Mouse (Mus musculus): Measurements from ENCODE around the gene Gstm4. TPM values are rescaled to one million over a fixed set of nuclear protein-coding genes. Genes with fewer than 3 reads are reported as not detected.
"Not testable (repeated sequence)": the region's sequence is repeated elsewhere in the genome, so short reads cannot be mapped to it uniquely, and the experiment has no call there.

Gene Gstm4
- polyA plus RNA-seq, 1 experiment from 2014 or later = 19.4 TPM

DNA sequence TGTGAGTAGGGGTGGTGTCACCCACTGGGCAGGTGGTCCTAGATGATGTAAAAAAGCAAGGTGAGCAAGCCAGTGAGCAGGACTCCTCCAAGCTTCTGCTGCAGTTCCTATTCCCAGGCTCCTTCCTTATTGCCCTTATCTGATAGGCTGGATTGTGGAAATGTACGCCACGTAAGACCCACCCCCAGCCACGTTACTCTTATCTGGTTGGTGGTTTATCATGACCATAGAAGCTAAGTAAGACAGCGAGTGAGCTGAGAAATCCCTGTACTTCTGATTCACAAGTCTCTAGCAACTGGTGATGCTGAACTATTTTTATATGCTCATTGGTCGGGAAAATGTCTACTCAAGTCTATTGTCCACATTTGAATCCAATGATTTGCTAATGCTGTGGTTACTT lies 18.6 kb downstream of the Gstm4 start:
- Histone ChIP-seq H3K4me1 (replicated peaks; ENCODE audit: control insufficient read depth, insufficient read depth) (no peaks in the 10 kb centered on the region), H3K9me3 (ENCODE audit: control insufficient read depth, low read length) (no peaks in the 10 kb centered on the region), H3K9ac (ENCODE audit: low read length) (no peak overlapping the region), H3K36me3 (ENCODE audit: control insufficient read depth, insufficient read depth, low read length) (no peaks in the 10 kb centered on the region), H3K27ac (replicated peaks) (peak overlapping the region; percentile 4; the same call in 1 of the 2 replicates), H3K4me3 (ENCODE audit: low read depth, low read length) (no peak overlapping the region), H3K27me3 (ENCODE audit: control insufficient read depth, insufficient read depth, low read length) (no peaks in the 10 kb centered on the region), H3K4me2 (replicated peaks; ENCODE audit: low read depth) (no peak overlapping the region)
- peak; percentile 70 for ATAC-seq (ENCODE audit: low FRiP score, low TSS enrichment)
- DNase-seq (ENCODE audit: low spot score) = peak; percentile 69
- TF ChIP-seq CTCF (IDR thresholded peaks at IDR 0.05; ENCODE audit: low read depth) (no peak), EP300 (optimal IDR thresholded peaks at IDR 0.05) (no peak)
- WGBS = 56% methylated on average over 5 of the region's 5 CpGs

- Histone ChIP-seq H3K4me2 (replicated peaks; ENCODE audit: low read depth) (no peak overlapping the region), H3K9me3 (ENCODE audit: control insufficient read depth, low read length) (no peaks in the 10 kb centered on the region), H3K4me3 (ENCODE audit: low read depth, low read length) (no peak overlapping the region), H3K27me3 (ENCODE audit: control insufficient read depth, insufficient read depth, low read length) (no peaks in the 10 kb centered on the region), H3K4me1 (replicated peaks; ENCODE audit: control insufficient read depth, insufficient read depth) (no peaks in the 10 kb centered on the region), H3K27ac (replicated peaks) (peak overlapping the region; percentile 56; the same call in 1 of the 2 replicates), H3K36me3 (ENCODE audit: control insufficient read depth, insufficient read depth, low read length) (no peaks in the 10 kb centered on the region), H3K9ac (ENCODE audit: low read length) (no peak overlapping the region)
- no peak for TF ChIP-seq CTCF (IDR thresholded peaks at IDR 0.05; ENCODE audit: low read depth)
- no peak for TF ChIP-seq EP300 (optimal IDR thresholded peaks at IDR 0.05)
- peak; percentile 46; the same call in 1 of the 2 replicates for ATAC-seq (ENCODE audit: low FRiP score, low TSS enrichment)
- 43% methylated on average over 4 of the region's 4 CpGs for WGBS
- DNase-seq (ENCODE audit: low spot score) = peak; percentile 47
Observed at GRCm38 (mm10) chr3:108025318-108025717, 19.4 kb downstream of the Gstm4 start.

DNA sequence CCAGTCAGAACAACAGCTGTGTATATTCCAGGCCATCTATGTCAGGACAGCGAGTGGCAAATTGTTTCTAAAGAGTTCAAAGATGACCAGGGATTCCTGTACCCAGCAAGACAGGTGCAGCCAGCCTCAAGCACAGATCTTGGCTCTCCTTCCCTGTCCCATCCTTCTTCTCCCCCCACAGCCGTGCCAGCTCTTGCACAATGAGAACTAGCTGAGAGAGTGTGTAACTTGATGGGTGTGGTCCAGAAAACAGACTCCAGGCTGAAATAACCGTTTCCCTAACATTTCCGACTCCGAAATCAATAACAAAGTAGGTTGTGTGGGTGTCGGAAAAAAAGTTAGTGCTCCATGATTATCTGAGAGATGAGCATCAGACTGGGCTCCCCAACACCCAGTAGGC lies 22.0 kb downstream of the Gstm4 start:
- peaks cover 3% of the 10 kb centered on the region for H3K4me1 ChIP-seq (replicated peaks; ENCODE audit: control insufficient read depth, insufficient read depth)
- no peak overlapping the region for H3K27ac ChIP-seq (replicated peaks)
- DNase-seq (ENCODE audit: low spot score) = peak; percentile 58
- H3K9ac ChIP-seq (ENCODE audit: low read length) = no peak overlapping the region
- no peak for ATAC-seq (ENCODE audit: low FRiP score, low TSS enrichment)
- no peaks in the 10 kb centered on the region for H3K27me3 ChIP-seq (ENCODE audit: control insufficient read depth, insufficient read depth, low read length)
- H3K36me3 ChIP-seq (ENCODE audit: control insufficient read depth, insufficient read depth, low read length) = no peaks in the 10 kb centered on the region
- WGBS = 27% methylated on average over 6 of the region's 6 CpGs
- TF ChIP-seq EP300 (optimal IDR thresholded peaks at IDR 0.05) (no peak), CTCF (IDR thresholded peaks at IDR 0.05; ENCODE audit: low read depth) (no peak)
- no peaks in the 10 kb centered on the region for H3K9me3 ChIP-seq (ENCODE audit: control insufficient read depth, low read length)
- no peak overlapping the region for H3K4me3 ChIP-seq (ENCODE audit: low read depth, low read length)
- no peak overlapping the region for H3K4me2 ChIP-seq (replicated peaks; ENCODE audit: low read depth)

DNA sequence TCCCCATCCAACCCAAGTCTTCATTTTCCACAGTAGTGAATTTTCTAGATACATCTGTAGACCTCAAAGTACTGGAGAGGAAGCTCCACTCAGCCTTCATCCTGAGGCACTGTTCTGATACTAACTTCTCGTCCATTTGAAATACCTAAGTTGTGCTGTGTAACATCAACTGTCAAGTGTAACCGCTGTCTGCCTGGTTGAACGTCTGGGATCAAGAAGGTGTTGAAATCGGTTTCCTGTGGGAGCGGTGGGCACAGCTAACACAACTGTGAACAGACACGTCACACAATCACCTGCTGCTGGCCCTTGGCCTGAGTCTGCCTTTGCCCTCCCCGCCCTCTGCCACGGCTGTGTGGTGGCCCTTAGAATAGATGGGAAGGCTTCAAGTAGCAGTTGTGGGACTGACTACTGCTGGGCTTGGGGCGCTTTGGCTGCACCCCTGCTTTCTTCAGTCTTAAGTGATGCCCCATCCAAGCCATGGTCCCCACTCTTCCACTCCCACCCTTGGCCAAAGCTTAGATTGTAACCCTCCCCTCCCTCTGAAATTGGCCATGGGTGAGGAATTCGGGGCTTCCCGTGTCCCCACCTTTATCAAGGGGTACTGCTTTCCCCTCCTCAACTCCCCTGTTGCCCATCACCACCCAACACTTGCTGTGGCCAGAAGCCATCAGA lies 24.2 kb downstream of the Gstm4 start:
- H3K36me3 ChIP-seq (ENCODE audit: control insufficient read depth, insufficient read depth, low read length) = not testable (repeated sequence)

DNA sequence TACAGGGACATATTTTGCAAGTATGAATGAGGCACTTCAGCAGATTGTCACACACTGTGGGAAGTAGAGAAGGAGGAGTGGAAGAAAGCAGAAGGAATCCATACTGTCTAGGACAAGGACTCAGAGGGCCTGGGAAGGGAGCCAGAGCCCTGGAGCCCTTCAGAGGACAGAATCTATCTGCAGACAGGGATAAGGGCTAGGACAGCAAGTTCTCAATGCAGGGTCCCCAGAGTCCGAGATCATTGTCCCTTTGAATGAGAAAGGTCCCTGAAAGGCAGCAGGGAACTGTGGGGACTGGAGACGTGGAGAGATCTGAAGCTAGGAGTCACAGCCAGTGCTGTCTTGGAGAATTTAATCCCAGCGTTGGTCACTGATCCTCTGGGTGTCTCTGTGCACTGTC lies 25.5 kb downstream of the Gstm4 start:
- not testable (repeated sequence) for H3K27ac ChIP-seq (replicated peaks); H3K9ac ChIP-seq (ENCODE audit: low read length); ATAC-seq (ENCODE audit: low FRiP score, low TSS enrichment); H3K9me3 ChIP-seq (ENCODE audit: control insufficient read depth, low read length); H3K36me3 ChIP-seq (ENCODE audit: control insufficient read depth, insufficient read depth, low read length); H3K4me1 ChIP-seq (replicated peaks; ENCODE audit: control insufficient read depth, insufficient read depth); H3K4me2 ChIP-seq (replicated peaks; ENCODE audit: low read depth); DNase-seq (ENCODE audit: low spot score); H3K27me3 ChIP-seq (ENCODE audit: control insufficient read depth, insufficient read depth, low read length); H3K4me3 ChIP-seq (ENCODE audit: low read depth, low read length)
- 78% methylated on average over 3 of the region's 3 CpGs for WGBS

More for the DNA sequence above, 24.2 kb downstream of the Gstm4 start:
- not testable (repeated sequence) for ATAC-seq (ENCODE audit: low FRiP score, low TSS enrichment); H3K4me2 ChIP-seq (replicated peaks; ENCODE audit: low read depth); DNase-seq (ENCODE audit: low spot score); H3K27me3 ChIP-seq (ENCODE audit: control insufficient read depth, insufficient read depth, low read length); H3K4me1 ChIP-seq (replicated peaks; ENCODE audit: control insufficient read depth, insufficient read depth); H3K27ac ChIP-seq (replicated peaks); H3K9me3 ChIP-seq (ENCODE audit: control insufficient read depth, low read length); H3K4me3 ChIP-seq (ENCODE audit: low read depth, low read length); H3K9ac ChIP-seq (ENCODE audit: low read length)
- 74% methylated on average over 11 of the region's 11 CpGs for WGBS

GRCm38 (mm10) chr3:108018190-108018820 lies 26.4 kb downstream of the Gstm4 start:
- DNase-seq (ENCODE audit: low spot score) (no peak), ATAC-seq (ENCODE audit: low FRiP score, low TSS enrichment) (no peak)
- Histone ChIP-seq H3K36me3 (ENCODE audit: control insufficient read depth, insufficient read depth, low read length) (no peaks in the 10 kb centered on the region), H3K9me3 (ENCODE audit: control insufficient read depth, low read length) (no peaks in the 10 kb centered on the region), H3K9ac (ENCODE audit: low read length) (peak overlapping the region; percentile 43; the same call in 1 of the 2 replicates), H3K4me3 (ENCODE audit: low read depth, low read length) (peak overlapping the region; percentile 43), H3K4me1 (replicated peaks; ENCODE audit: control insufficient read depth, insufficient read depth) (peaks cover 6% of the 10 kb centered on the region), H3K27ac (replicated peaks) (peak overlapping the region; percentile 96), H3K27me3 (ENCODE audit: control insufficient read depth, insufficient read depth, low read length) (no peaks in the 10 kb centered on the region), H3K4me2 (replicated peaks; ENCODE audit: low read depth) (peak overlapping the region; percentile 68)
- WGBS = 18% methylated on average over 14 of the region's 14 CpGs
- TF ChIP-seq CTCF (IDR thresholded peaks at IDR 0.05; ENCODE audit: low read depth) (no peak), EP300 (optimal IDR thresholded peaks at IDR 0.05) (no peak)
